Mouse (Mus musculus) granulocyte monocyte progenitor cell, adult 5-6 weeks (primary cell): ENCODE measurements around the gene Hmg20b. TPM values are rescaled to one million over a fixed set of nuclear protein-coding genes. Genes with fewer than 3 reads are reported as not detected.

Experiments
- ATAC-seq: replicated peaks from 2 replicates; pipeline ENCODE4 v1.8.0; 2016; ENCODE audit warnings: mild to moderate bottlenecking, moderate TSS enrichment, inconsistent platforms; ENCODE audit not compliant: poor library complexity, severe bottlenecking
- total RNA-seq, 2 experiments: library from RNA; stranded (forward) in 1 of 2; stranded (reverse) in 1 of 2; fragments of 200-712, 200-1000 nt in 1 of 2; fragments of >200 nt in 1 of 2; fragmentation: Nextera tagmentation in 1 of 2; gene quantifications; 2 replicates each; pipeline ENCODE4 v1.2.3; 2014 to 2017

The Hmg20b gene
- total RNA-seq, 2 experiments from 2014 or later = 19.1 to 29.8 TPM

DNA sequence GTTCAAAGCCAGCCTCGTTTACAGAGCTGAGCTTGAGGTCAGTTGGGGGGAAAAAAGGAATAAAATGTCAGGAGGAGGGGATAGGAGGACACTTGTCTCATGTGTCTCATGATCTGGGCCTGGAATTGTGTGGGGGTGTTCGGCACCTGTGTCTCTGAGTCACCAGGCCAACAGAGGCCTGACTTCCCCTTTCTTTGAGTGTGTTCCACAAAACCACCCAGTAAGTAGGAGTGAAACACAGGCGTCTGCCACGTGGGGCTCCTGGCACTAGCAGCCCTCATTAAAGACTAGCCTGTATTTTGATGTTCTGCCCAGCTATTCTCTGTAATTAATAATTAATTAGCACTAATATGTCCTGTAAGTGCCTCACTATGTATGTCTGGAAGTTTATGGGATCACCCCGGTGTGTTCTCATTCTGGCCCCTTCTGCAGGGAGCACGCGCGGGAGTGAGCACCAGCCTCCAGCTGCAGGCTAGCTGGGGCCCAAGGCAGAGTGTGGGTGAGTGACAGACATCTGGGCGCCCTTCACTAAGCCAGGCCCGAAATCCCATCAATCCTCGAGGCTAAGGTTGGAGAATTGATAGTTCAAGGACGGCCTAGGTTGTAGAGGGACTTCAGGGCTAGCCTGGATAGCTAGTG, 6.2 kb upstream of the Hmg20b start:
- peak; percentile 52 for ATAC-seq

DNA sequence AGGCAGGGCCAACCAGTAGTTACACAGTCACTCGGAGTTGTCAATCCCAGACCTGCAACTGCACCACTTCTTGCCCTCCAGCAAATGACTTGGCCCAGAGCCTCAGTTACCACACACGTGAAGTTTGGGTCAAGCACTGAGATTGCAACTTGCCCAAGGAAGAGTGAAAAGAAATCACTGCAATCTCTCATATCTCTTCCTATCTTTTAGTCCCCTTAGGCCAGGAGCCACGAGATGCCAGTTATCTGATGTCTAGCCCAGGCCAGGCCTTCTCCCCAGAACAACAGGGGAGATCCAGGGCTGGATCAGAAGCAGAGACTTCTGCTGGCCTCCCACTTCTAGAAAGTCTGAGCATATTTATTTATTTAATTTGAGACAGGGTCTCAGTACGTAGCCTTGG, 5.3 kb upstream of the Hmg20b start:
- no peak for ATAC-seq

- ATAC-seq = no peak
These were observed 4.6 kb upstream of the Hmg20b start for GRCm38 (mm10) chr10:81354738-81355477.

- ATAC-seq = peak; percentile 25
These were observed 1.5 kb upstream of the Hmg20b start for GRCm38 (mm10) chr10:81351678-81352291.

DNA sequence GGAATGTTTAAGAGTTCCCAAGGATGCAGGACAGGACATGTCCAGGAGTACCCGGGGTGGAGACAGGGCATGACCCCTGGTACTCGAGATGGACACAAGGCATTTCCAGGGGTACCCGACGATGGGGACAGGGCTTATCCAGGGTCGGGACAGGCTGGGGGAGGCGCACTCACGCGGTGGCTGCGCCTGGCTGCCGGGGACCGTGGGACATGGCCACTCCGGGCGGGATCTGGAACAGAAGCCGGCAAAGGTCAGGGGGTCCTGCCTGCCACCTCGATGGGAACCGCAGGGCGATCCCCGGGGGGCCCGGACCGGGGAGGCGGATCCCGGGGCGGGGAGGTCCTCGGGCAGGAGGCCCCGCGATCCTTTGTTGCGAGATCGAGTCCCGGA, 324 bp downstream of the Hmg20b start:
- no peak for ATAC-seq

DNA sequence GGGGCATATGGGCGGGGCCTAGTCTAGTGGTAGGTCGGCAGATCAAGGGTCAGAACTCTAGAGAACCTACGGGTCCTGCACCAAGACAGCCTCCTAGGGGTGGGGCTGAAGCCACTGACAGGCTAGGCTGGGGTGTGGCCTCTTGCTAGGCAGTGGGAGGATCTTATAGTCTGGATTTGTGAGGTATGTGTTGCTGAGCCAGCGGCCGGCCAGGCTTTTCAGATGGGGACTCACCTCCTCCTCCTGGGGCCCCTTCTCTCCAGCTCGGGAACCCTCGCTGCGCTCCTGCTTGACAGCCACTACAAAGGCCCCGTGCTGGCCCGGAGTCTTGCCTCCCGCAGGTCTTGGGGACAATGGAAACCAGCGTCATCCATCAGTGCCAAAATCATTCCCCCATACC, 1.1 kb downstream of the Hmg20b start:
- peak; percentile 22 for ATAC-seq

GRCm38 (mm10) chr10:81346453-81347067, 3.7 kb downstream of the Hmg20b start:
- peak; percentile 53 for ATAC-seq

- no peak for ATAC-seq
These were observed 5.1 kb downstream of the Hmg20b start for GRCm38 (mm10) chr10:81345162-81345534.

GRCm38 (mm10) chr10:81344421-81345161, 5.7 kb downstream of the Hmg20b start:
- no peak for ATAC-seq

GRCm38 (mm10) chr10:81342686-81343505, 7.4 kb downstream of the Hmg20b start, which contains the start of gene Gipc3:
Gene Gipc3, minus strand, starts transcription at chr10:81343266.
- peak; percentile 13; the same call in 1 of the 2 replicates for ATAC-seq

DNA sequence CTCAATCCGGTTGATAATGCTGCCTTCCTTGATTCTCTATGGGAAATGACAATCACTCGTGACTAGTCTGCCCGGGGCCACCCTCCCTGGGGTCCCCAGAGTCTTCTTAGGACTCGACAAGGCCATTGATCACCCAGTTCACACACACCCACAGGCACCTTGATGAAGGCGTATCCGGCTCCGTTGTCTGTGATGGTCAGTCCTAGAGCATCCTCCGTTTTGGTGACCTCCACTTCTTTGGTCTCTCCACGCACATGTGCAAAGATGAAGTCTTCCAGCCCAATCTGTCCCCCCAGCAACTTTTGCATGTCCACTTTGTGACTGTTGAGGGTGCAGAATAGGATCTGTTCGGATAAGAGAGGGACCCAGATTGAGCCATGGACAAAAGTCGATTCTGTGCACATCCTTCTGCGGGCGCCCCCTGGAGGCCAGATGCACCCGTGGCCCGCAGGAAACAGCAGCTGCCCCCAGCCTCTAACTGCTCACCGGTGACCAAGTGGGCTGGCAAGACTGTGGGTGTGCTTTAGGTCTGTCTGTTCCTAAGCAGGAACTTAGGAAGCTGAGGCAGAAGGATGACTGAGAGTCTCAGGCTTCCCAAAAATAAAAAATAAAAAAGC, 8.8 kb downstream of the Hmg20b start:
- ATAC-seq = peak; percentile 49; the same call in 1 of the 2 replicates

DNA sequence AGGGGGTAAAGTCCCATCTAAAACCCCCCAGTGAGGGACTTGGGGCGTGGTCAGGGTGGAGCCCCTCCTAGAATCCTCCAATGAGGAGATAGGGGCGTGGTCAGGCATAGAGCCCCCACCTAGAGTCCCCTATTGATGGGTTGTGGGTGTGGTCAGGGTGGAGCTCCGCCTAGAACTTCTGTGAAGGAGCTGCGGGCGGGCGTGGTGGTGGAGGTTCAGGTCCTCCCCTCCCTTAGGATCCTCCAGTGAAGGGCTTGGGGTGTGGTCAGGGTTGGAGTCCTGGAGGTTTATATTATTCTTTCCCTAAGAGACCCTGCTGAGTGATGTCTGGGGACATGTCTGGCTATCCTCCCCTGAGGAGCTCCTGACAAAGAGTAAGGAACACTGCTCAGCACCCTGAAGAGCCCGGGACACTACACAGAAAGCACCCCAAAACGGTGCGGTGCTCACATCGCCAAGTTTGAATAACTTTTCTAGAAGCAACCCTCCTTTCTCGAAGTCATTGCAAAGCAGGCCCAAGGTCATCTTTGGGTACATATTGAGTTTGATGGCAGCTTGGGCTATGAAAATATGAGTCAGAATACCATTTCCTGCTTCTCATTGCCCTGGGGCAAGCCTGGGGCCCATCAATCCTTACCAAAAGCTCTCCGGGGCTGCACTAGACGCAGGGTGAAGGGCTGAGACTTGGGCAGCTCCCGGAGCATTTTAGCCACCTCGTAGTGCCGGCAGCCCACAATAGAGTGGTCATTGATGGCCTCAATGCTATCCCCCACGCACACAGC, 9.5 kb downstream of the Hmg20b start:
- ATAC-seq = no peak

DNA sequence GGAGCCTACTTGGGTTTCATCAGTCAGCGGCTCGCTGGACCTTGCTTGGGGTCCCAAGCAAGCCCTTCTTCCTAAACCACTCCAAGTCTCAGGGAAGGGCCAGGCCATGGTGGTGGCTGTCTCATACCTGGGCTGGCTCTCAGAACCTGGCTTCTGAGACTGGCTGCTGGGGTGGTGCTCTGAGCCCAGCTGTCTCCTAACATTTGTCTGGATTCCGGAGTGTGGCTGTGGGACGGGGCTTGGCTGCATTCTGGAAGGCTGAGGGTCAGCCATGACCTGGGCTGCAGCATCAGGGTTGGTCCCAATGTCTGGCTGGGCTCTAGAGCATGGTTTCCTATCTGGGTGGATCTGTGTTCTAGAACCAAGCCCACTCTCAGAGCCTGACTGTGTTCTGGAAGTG, 13.7 kb downstream of the Hmg20b start:
- no peak for ATAC-seq

GRCm38 (mm10) chr10:81335393-81336340, 14.6 kb downstream of the Hmg20b start:
- ATAC-seq = no peak

GRCm38 (mm10) chr10:81334324-81334723, 16.0 kb downstream of the Hmg20b start:
- ATAC-seq = no peak

DNA sequence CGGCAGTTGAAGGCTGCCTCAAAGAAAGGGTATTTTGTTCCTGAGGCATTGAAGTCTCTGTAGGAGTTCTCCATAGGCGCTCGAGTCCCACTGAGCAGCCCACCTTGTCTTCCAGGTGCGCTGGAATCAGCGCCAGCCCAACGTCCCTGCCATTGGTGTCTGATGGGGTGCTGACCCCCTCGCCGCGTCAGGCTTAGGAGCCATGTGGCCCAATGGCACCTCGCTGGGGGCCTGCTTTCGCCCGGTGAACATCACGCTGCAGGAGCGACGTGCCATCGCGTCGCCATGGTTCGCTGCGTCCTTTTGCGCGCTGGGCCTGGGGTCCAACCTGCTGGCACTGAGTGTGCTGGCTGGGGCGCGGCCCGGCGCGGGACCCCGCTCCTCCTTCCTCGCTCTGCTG, 18.0 kb downstream of the Hmg20b start:
- ATAC-seq = no peak

- ATAC-seq = no peak
These were observed 20.3 kb downstream of the Hmg20b start for GRCm38 (mm10) chr10:81330007-81330406.
